ENCODE assay signal across 9 mouse cellular contexts in genomic region chr11:101070987-101071386, GRCm38 (mm10). TPM values are rescaled to one million over a fixed set of nuclear protein-coding genes. Genes with fewer than 3 reads are reported as not detected.
DNase-seq lines count a peak whose midpoint lies in the region; ATAC-seq lines count a peak whose summit lies in the region.
"Had no signal": no experiment of that assay in that cellular context is flagged by ENCODE, and none has a peak within 500 bp of the region (broad histone marks: within the 10 kb centered on the region; RNA-seq: fewer than 3 reads in every experiment).

No protein-coding gene starts in this region.

- H3K9ac ChIP-seq in lung, embryonic 16.5 days (ENCODE audit: low read length) = peak overlapping the region; percentile 86; the same call in 1 of the 2 replicates
- H3K9ac ChIP-seq in neural tube, embryonic 13.5 days = peak overlapping the region; percentile 89

- no peak overlapping the region for H3K4me3 ChIP-seq in lung, embryonic 16.5 days (ENCODE audit: low read length)
- peak overlapping the region; percentile 70 for H3K4me3 ChIP-seq in limb, embryonic 10.5 days
- peak overlapping the region; percentile 80 for H3K4me3 ChIP-seq in neural tube, embryonic 13.5 days

- intact Hi-C loops in heart, postnatal 25 days (cut with DNase I) = no loop called here

- no peaks in the 10 kb centered on the region for H3K27me3 ChIP-seq in lung, embryonic 16.5 days (ENCODE audit: control insufficient read depth, insufficient read depth, low read depth, low read length)
- H3K27me3 ChIP-seq in limb, embryonic 10.5 days (ENCODE audit: low read depth, poor library complexity, severe bottlenecking) = peaks cover 56% of the 10 kb centered on the region
- H3K27me3 ChIP-seq in neural tube, embryonic 13.5 days = peaks cover 14% of the 10 kb centered on the region; the same call in 1 of the 2 replicates

- no peak for ATAC-seq in lung, embryonic 16.5 days (ENCODE audit: low read depth)
- no peak for ATAC-seq in neural tube, embryonic 13.5 days (ENCODE audit: low read depth)

- H3K4me1 ChIP-seq in lung, embryonic 16.5 days (replicated peaks; ENCODE audit: control insufficient read depth, insufficient read depth, low read length) = peaks cover 20% of the 10 kb centered on the region
- H3K4me1 ChIP-seq in limb, embryonic 10.5 days = peaks cover 16% of the 10 kb centered on the region
- H3K4me1 ChIP-seq in neural tube, embryonic 13.5 days (replicated peaks) = peaks cover 29% of the 10 kb centered on the region

- H3K27ac ChIP-seq in lung, embryonic 16.5 days (ENCODE audit: low read length) = no peak overlapping the region
- H3K27ac ChIP-seq in limb, embryonic 10.5 days = no peak overlapping the region
- H3K27ac ChIP-seq in neural tube, embryonic 13.5 days (replicated peaks) = no peak overlapping the region

- no peaks in the 10 kb centered on the region for H3K36me3 ChIP-seq in lung, embryonic 16.5 days (ENCODE audit: control insufficient read depth, insufficient read depth, low read length)
- H3K36me3 ChIP-seq in limb, embryonic 10.5 days = no peaks in the 10 kb centered on the region
- no peaks in the 10 kb centered on the region for H3K36me3 ChIP-seq in neural tube, embryonic 13.5 days

- DNase-seq in heart, adult 11 months = peak; percentile 93
- no peak for DNase-seq in heart, postnatal 25 days (ENCODE audit: low spot score)
- DNase-seq in lung, postnatal 4 days = no peak
- no peak for DNase-seq in limb, embryonic 10.5 days (ENCODE audit: low spot score)
- DNase-seq in frontal cortex, postnatal 25 days (ENCODE audit: low spot score in 2 of 2) = no peak
- DNase-seq in right cerebral cortex, postnatal 14 days = no peak

- WGBS in lung, embryonic 16.5 days = 70% methylated on average over 6 of the region's 6 CpGs
- 77% methylated on average over 6 of the region's 6 CpGs for WGBS in limb, embryonic 10.5 days
- WGBS in neural tube, embryonic 13.5 days = 74% methylated on average over 6 of the region's 6 CpGs

- H3K4me2 ChIP-seq in lung, embryonic 16.5 days (ENCODE audit: low read depth, low read length) = peak overlapping the region; percentile 99; the same call in 1 of the 2 replicates
- H3K4me2 ChIP-seq in neural tube, embryonic 13.5 days = peak overlapping the region; percentile 97

- H3K9me3 ChIP-seq in lung, embryonic 16.5 days (ENCODE audit: control insufficient read depth, low read length) = no peaks in the 10 kb centered on the region
- no peaks in the 10 kb centered on the region for H3K9me3 ChIP-seq in limb, embryonic 10.5 days (replicated peaks)
- no peaks in the 10 kb centered on the region for H3K9me3 ChIP-seq in neural tube, embryonic 13.5 days

RNA-seq across cellular contexts. Expression of gene Naglu, which starts 1.2 kb away (rescaled TPM):
- total RNA-seq in heart, postnatal 25 days (2021) = 1 to 10 TPM; 8.0 to 8.7 TPM
- polyA plus RNA-seq in lung, embryonic 16.5 days (2015; fragmentation: Nextera tagmentation; extraction: Ambion mirVana) = 20.6 and 23.1 TPM in 2 replicates
- 4.9 and 5.9 TPM in 2 replicates for polyA plus RNA-seq in limb, embryonic 10.5 days (2016; fragmentation: Nextera tagmentation; extraction: Ambion mirVana)
- polyA plus RNA-seq in neural tube, embryonic 13.5 days (2015; fragmentation: Nextera tagmentation; extraction: Ambion mirVana) = 9.0 and 9.4 TPM in 2 replicates

RNA-seq across cellular contexts. Expression of gene Hsd17b1, which starts 7.2 kb away (rescaled TPM):
- under 1 TPM; 0.55 to 0.64 TPM for total RNA-seq in heart, postnatal 25 days (2021)
- polyA plus RNA-seq in lung, embryonic 16.5 days (2015; fragmentation: Nextera tagmentation; extraction: Ambion mirVana) = 0.15 and 0.19 TPM in 2 replicates
- not detected in 2 replicates for polyA plus RNA-seq in limb, embryonic 10.5 days (2016; fragmentation: Nextera tagmentation; extraction: Ambion mirVana)
- 0.37 and 0.47 TPM in 2 replicates for polyA plus RNA-seq in neural tube, embryonic 13.5 days (2015; fragmentation: Nextera tagmentation; extraction: Ambion mirVana)
- polyA plus RNA-seq: C2C12 had no signal

RNA-seq across cellular contexts. Expression of gene Coasy, which starts 11.4 kb away (rescaled TPM):
- 10 to 100 TPM; 15.8 to 17.1 TPM for total RNA-seq in heart, postnatal 25 days (2021)
- polyA plus RNA-seq in lung, embryonic 16.5 days (2015; fragmentation: Nextera tagmentation; extraction: Ambion mirVana) = 39.7 and 45.1 TPM in 2 replicates
- 42.3 and 45.3 TPM in 2 replicates for polyA plus RNA-seq in limb, embryonic 10.5 days (2016; fragmentation: Nextera tagmentation; extraction: Ambion mirVana)
- 39.9 and 45.5 TPM in 2 replicates for polyA plus RNA-seq in neural tube, embryonic 13.5 days (2015; fragmentation: Nextera tagmentation; extraction: Ambion mirVana)

RNA-seq across cellular contexts. Expression of gene Mlx, which starts 16.1 kb away (rescaled TPM):
- total RNA-seq in heart, postnatal 25 days (2021) = 10 to 100 TPM; 19.1 to 21.4 TPM
- 41.3 and 60.3 TPM in 2 replicates for polyA plus RNA-seq in lung, embryonic 16.5 days (2015; fragmentation: Nextera tagmentation; extraction: Ambion mirVana)
- polyA plus RNA-seq in limb, embryonic 10.5 days (2016; fragmentation: Nextera tagmentation; extraction: Ambion mirVana) = 41.3 and 49.6 TPM in 2 replicates
- polyA plus RNA-seq in neural tube, embryonic 13.5 days (2015; fragmentation: Nextera tagmentation; extraction: Ambion mirVana) = 87.3 and 96.9 TPM in 2 replicates

RNA-seq across cellular contexts. Expression of gene Psmc3ip, which starts 24.2 kb away (rescaled TPM):
- 1 to 10 TPM; 3.1 TPM for total RNA-seq in heart, postnatal 25 days (2021)
- polyA plus RNA-seq in lung, embryonic 16.5 days (2015; fragmentation: Nextera tagmentation; extraction: Ambion mirVana) = 29.3 and 32.3 TPM in 2 replicates
- 73.1 and 74.0 TPM in 2 replicates for polyA plus RNA-seq in limb, embryonic 10.5 days (2016; fragmentation: Nextera tagmentation; extraction: Ambion mirVana)
- polyA plus RNA-seq in neural tube, embryonic 13.5 days (2015; fragmentation: Nextera tagmentation; extraction: Ambion mirVana) = 20.5 and 23.7 TPM in 2 replicates
